Mouse (Mus musculus): ENCODE measurements around the gene Rabggtb. TPM values are rescaled to one million over a fixed set of nuclear protein-coding genes. Genes with fewer than 3 reads are reported as not detected.

Gene Rabggtb
- polyA plus RNA-seq, 1 experiment from 2014 or later, result 53.4 TPM

DNA sequence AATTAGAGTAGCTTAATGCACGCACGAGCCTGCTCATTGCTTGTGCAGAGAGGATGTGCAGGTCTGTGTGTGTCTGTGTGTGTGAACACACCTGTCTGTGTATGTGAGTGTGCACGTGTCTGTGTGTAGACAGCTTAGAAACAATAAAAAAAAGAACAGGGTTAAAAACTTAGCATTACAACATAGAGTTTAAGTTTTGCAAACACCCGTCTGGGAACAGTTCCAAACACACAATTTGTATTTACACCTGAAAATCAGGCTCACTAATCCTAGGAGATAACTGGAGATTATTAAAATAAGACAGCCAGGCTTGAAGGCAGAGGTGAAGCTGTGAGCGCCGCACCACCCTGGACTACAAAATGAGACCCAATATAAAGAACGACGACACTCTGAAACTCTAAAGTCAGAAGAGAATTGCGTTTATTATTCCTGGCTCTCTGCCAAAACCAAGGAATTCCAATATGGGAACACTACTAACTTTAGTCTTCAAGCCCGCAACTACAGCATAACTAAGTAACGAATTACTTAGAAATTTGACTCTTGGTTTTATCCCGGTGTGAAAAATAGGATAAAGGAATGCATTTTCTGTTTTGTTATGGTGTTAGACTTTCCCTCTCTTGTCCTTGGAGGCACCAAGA, 30.3 kb upstream of the Rabggtb start:
- ATAC-seq (replicated peaks; ENCODE audit: insufficient number of reproducible peaks, insufficient read depth, low FRiP score, low read depth), result no peak
- 25% methylated on average over 12 of the region's 12 CpGs for WGBS
- no peaks in the 10 kb centered on the region for H3K9me3 ChIP-seq (replicated peaks)

DNA sequence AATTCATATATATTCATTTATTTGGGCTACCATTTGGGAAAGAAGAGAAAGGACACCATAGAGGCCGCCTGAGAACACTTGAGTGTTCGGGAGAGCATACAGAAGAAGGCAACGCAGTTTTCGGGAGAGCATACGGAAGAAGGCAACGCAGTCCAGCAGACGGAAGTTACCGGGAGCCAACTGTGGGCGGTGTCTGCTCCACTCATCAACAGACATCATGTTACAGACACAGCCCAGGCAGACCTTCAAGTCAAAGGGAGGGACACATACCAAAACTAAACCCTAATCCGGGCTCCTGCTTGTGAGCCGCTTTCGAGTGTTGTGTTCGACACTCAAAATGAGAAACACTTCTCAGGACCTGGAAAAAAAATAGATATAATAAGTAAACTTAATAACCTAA, 28.8 kb upstream of the Rabggtb start:
- no peak overlapping the region for H3K9ac ChIP-seq
- H3K9me3 ChIP-seq (replicated peaks), result no peaks in the 10 kb centered on the region
- H3K27me3 ChIP-seq, result no peaks in the 10 kb centered on the region
- peaks cover 17% of the 10 kb centered on the region for H3K4me1 ChIP-seq (replicated peaks)
- H3K4me2 ChIP-seq, result no peak overlapping the region
- 79% methylated on average over 13 of the region's 13 CpGs for WGBS
- no peak overlapping the region for H3K4me3 ChIP-seq
- no peak for ATAC-seq (replicated peaks; ENCODE audit: insufficient number of reproducible peaks, insufficient read depth, low FRiP score, low read depth)
- peaks cover 43% of the 10 kb centered on the region for H3K36me3 ChIP-seq
- no peak overlapping the region for H3K27ac ChIP-seq

More for the DNA sequence above, 30.3 kb upstream of the Rabggtb start:
- Histone ChIP-seq H3K27ac (peak overlapping the region; percentile 96), H3K4me3 (peak overlapping the region; percentile 94), H3K4me1 (replicated peaks) (peaks cover 17% of the 10 kb centered on the region), H3K9ac (peak overlapping the region; percentile 95), H3K36me3 (peaks cover 32% of the 10 kb centered on the region), H3K27me3 (no peaks in the 10 kb centered on the region), H3K4me2 (peak overlapping the region; percentile 63)

- Histone ChIP-seq H3K9me3 (replicated peaks) (no peaks in the 10 kb centered on the region), H3K27me3 (no peaks in the 10 kb centered on the region), H3K4me1 (replicated peaks) (peaks cover 22% of the 10 kb centered on the region), H3K27ac (no peak overlapping the region), H3K9ac (no peak overlapping the region), H3K4me3 (no peak overlapping the region), H3K36me3 (peaks cover 43% of the 10 kb centered on the region), H3K4me2 (no peak overlapping the region)
- WGBS, result 87% methylated on average over 9 of the region's 9 CpGs
- ATAC-seq (replicated peaks; ENCODE audit: insufficient number of reproducible peaks, insufficient read depth, low FRiP score, low read depth), result no peak
Observed at GRCm38 (mm10) chr3:153940486-153940885, 27.7 kb upstream of the Rabggtb start.

GRCm38 (mm10) chr3:153940021-153940420, 27.2 kb upstream of the Rabggtb start:
- Histone ChIP-seq H3K9ac (no peak overlapping the region), H3K9me3 (replicated peaks) (no peaks in the 10 kb centered on the region), H3K4me2 (no peak overlapping the region), H3K4me3 (no peak overlapping the region), H3K27me3 (no peaks in the 10 kb centered on the region), H3K27ac (no peak overlapping the region), H3K4me1 (replicated peaks) (peaks cover 21% of the 10 kb centered on the region), H3K36me3 (peaks cover 46% of the 10 kb centered on the region)
- ATAC-seq (replicated peaks; ENCODE audit: insufficient number of reproducible peaks, insufficient read depth, low FRiP score, low read depth), result no peak
- 60% methylated on average over 8 of the region's 8 CpGs for WGBS

DNA sequence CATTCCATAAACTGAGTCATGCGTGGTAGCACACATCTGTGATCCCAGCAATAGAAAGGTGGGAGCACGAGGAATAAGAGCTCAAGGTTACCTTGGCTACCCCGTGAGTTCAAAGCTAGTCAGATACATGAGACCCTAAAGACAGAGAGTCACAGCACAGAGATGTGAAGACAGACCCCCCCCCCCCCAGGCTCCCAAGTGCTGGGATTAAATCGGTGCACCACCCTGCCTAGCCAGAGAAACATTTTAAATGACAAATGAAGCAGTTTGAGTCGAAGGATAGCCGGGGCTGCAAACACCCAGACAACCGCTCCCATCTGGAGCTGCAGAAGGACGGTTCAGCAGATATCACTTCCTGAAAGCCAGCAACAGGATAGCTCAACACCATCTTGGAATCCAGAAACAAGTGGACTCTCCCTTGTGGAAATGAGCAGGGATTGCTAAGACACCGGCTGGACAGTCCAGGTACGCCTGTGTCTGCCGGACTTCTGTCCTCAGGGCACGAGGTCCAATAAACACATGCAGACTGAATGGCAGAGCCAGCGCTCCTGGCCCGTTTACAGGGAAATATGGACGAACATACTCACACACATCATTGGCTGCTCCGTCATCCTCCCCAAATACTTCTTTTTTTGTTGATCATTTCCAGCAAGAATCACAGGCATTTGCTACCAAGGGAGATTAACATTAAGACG, 24.5 kb upstream of the Rabggtb start:
- peaks cover 15% of the 10 kb centered on the region for H3K4me1 ChIP-seq (replicated peaks)
- 87% methylated on average over 17 of the region's 17 CpGs for WGBS
- ATAC-seq (replicated peaks; ENCODE audit: insufficient number of reproducible peaks, insufficient read depth, low FRiP score, low read depth), result no peak
- peak overlapping the region; percentile 39; the same call in 1 of the 2 replicates for H3K27ac ChIP-seq
- H3K9ac ChIP-seq, result no peak overlapping the region
- H3K36me3 ChIP-seq, result peaks cover 71% of the 10 kb centered on the region
- no peak overlapping the region for H3K4me2 ChIP-seq
- no peaks in the 10 kb centered on the region for H3K9me3 ChIP-seq (replicated peaks)
- H3K4me3 ChIP-seq, result no peak overlapping the region
- H3K27me3 ChIP-seq, result no peaks in the 10 kb centered on the region

DNA sequence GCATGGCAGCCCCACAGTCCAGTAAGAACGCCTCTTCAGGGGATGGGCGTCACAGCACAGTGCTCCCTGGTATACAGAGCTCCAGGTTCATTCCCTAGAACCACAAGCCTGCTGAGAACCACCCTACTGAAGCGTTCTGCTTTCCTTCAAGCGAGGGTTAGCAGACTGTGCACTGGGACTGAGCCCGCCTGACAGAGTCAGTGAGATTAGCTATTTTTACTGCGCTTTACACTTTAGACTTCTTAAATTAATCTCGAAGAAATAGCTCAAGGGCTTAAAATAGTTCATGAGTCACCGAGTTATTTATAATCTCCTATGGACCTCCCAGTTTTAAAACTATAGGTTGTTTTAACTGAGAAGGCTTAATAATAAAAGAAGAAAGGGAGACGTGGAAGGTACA, 23.1 kb upstream of the Rabggtb start:
- H3K4me3 ChIP-seq, result no peak overlapping the region
- WGBS, result 36% methylated on average over 9 of the region's 9 CpGs
- peak; percentile 92 for ATAC-seq (replicated peaks; ENCODE audit: insufficient number of reproducible peaks, insufficient read depth, low FRiP score, low read depth)
- peaks cover 11% of the 10 kb centered on the region for H3K4me1 ChIP-seq (replicated peaks)
- peak overlapping the region; percentile 28; the same call in 1 of the 2 replicates for H3K4me2 ChIP-seq
- peak overlapping the region; percentile 37; the same call in 1 of the 2 replicates for H3K9ac ChIP-seq
- peaks cover 77% of the 10 kb centered on the region for H3K36me3 ChIP-seq
- peak overlapping the region; percentile 97 for H3K27ac ChIP-seq
- H3K27me3 ChIP-seq, result no peaks in the 10 kb centered on the region
- no peaks in the 10 kb centered on the region for H3K9me3 ChIP-seq (replicated peaks)

DNA sequence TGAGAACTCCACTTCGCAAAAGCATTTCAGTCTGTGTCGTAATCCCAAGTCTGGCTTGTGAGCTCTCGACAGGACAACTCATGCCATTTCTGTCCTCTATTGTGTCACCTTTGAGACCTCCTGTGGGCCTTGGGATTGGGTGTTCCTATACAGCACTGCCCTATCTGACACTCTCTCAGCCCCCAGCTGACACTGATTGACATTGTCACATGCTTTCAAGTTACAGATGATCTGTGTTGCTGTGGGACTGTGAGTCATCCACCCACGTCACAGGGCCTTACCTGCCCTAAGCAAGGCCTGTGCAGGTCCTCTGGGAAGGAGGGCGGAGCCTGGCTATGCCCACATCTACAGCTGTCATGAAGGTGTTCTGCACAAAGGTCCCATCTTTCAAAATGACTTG, 19.7 kb upstream of the Rabggtb start:
- Histone ChIP-seq H3K36me3 (peaks cover 75% of the 10 kb centered on the region), H3K4me1 (replicated peaks) (peaks cover 11% of the 10 kb centered on the region)
- WGBS, result 86% methylated on average over 5 of the region's 5 CpGs

GRCm38 (mm10) chr3:153929526-153929925, 16.7 kb upstream of the Rabggtb start:
- H3K4me1 ChIP-seq (replicated peaks), result no peaks in the 10 kb centered on the region
- no peaks in the 10 kb centered on the region for H3K27me3 ChIP-seq
- H3K27ac ChIP-seq, result no peak overlapping the region
- H3K9me3 ChIP-seq (replicated peaks), result no peaks in the 10 kb centered on the region
- no peak overlapping the region for H3K4me3 ChIP-seq
- H3K4me2 ChIP-seq, result no peak overlapping the region
- peaks cover 82% of the 10 kb centered on the region for H3K36me3 ChIP-seq
- ATAC-seq (replicated peaks; ENCODE audit: insufficient number of reproducible peaks, insufficient read depth, low FRiP score, low read depth), result no peak
- no peak overlapping the region for H3K9ac ChIP-seq
- WGBS, result 85% methylated on average over 11 of the region's 11 CpGs

More for the DNA sequence above, 19.7 kb upstream of the Rabggtb start:
- Histone ChIP-seq H3K27ac (no peak overlapping the region), H3K27me3 (no peaks in the 10 kb centered on the region), H3K4me2 (no peak overlapping the region), H3K4me3 (no peak overlapping the region), H3K9me3 (replicated peaks) (no peaks in the 10 kb centered on the region), H3K9ac (no peak overlapping the region)
- no peak for ATAC-seq (replicated peaks; ENCODE audit: insufficient number of reproducible peaks, insufficient read depth, low FRiP score, low read depth)

DNA sequence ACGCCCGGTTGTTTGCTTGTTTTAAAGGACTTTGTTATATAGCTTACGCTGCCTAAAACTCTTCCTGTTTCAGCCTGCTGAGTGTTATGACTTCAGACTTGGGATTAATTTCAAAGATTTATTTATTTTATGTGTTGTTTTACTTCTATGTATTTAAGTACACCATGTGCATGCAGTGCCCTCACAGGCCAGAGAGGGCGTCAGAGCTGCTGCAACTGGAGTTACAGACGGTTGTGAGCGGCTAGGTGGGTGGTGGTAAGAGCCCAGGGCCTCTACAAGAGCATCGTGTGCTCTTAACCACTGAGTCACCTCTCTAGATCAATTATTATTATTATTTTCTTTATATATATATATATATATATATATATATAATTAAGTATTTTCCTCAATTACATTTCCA, 13.5 kb upstream of the Rabggtb start:
- Histone ChIP-seq H3K4me2 (no peak overlapping the region), H3K4me1 (replicated peaks) (no peaks in the 10 kb centered on the region), H3K9me3 (replicated peaks) (no peaks in the 10 kb centered on the region), H3K27me3 (no peaks in the 10 kb centered on the region), H3K4me3 (no peak overlapping the region), H3K9ac (no peak overlapping the region), H3K27ac (no peak overlapping the region), H3K36me3 (peaks cover 77% of the 10 kb centered on the region)
- no peak for ATAC-seq (replicated peaks; ENCODE audit: insufficient number of reproducible peaks, insufficient read depth, low FRiP score, low read depth)
- WGBS, result 89% methylated on average over 7 of the region's 7 CpGs

DNA sequence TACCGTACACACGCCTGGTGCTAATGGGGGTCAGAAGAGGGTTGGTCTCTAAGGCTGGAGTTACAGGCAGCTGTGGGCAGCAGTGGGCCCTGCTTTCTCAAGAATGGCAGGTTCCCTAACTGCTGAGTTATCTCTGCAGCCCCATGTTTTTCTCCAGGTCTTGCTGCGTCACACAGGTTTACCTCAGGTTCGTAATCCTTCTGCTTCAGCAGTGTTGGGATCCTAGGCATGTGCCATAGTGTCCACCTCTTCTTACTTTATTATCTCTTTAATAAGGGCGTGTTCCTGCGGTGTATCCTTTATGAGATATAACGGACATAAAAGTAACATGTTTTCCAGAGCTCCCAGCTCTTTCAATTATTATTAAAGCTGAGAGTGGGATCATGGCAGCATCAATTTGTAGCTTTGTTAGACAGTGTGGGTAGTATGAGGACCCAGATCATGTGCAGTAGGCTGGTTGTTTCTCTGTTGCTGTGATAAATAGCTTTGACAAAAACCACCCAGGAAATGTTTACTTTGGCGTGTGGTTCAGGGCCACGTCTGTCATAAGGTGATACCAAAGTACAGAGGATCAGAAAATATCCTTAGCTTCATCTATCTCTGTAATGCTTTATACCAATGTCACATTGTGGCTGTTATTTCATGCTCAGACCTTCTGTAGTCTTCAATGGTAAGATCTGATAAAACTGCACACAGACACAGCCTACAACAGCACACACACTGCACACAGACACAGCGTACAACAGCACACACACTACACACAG, 8.5 kb upstream of the Rabggtb start:
- H3K4me1 ChIP-seq (replicated peaks), result no peaks in the 10 kb centered on the region

GRCm38 (mm10) chr3:153917200-153917599, 4.4 kb upstream of the Rabggtb start:
- H3K9me3 ChIP-seq (replicated peaks), result no peaks in the 10 kb centered on the region
- 16% methylated on average over 1 of the region's 1 CpGs for WGBS

More for the DNA sequence above, 8.5 kb upstream of the Rabggtb start:
- Histone ChIP-seq H3K4me3 (no peak overlapping the region), H3K9me3 (replicated peaks) (no peaks in the 10 kb centered on the region), H3K27me3 (no peaks in the 10 kb centered on the region), H3K4me2 (no peak overlapping the region), H3K9ac (no peak overlapping the region), H3K27ac (no peak overlapping the region), H3K36me3 (peaks cover 41% of the 10 kb centered on the region)
- ATAC-seq (replicated peaks; ENCODE audit: insufficient number of reproducible peaks, insufficient read depth, low FRiP score, low read depth), result no peak
- WGBS, result 89% methylated on average over 10 of the region's 10 CpGs

More at GRCm38 (mm10) chr3:153917200-153917599, 4.4 kb upstream of the Rabggtb start:
- H3K27ac ChIP-seq, result no peak overlapping the region
- no peak overlapping the region for H3K4me2 ChIP-seq
- H3K36me3 ChIP-seq, result peaks cover 12% of the 10 kb centered on the region; the same call in 1 of the 2 replicates
- ATAC-seq (replicated peaks; ENCODE audit: insufficient number of reproducible peaks, insufficient read depth, low FRiP score, low read depth), result no peak
- H3K27me3 ChIP-seq, result no peaks in the 10 kb centered on the region
- H3K9ac ChIP-seq, result no peak overlapping the region
- H3K4me3 ChIP-seq, result no peak overlapping the region
- 0 out of 2 replicates have a peak, but pooled peaks cover 3% of the 10 kb centered on the region for H3K4me1 ChIP-seq (replicated peaks)

All from heart, embryonic 15.5 days (tissue).